Mouse (Mus musculus) olfactory bulb, adult 2 months (tissue): ENCODE results near the gene Gmeb1.

Experiments used
- CTCF ChIP-seq: fragments of 200-500 bp; IDR thresholded peaks from 2 replicates; pipeline ENCODE4 v1.5.1; 2012; ENCODE audit warnings: low read depth, mild to moderate bottlenecking, low read length, moderate library complexity; ENCODE audit not compliant: insufficient read depth
- POLR2A ChIP-seq: fragments of 200-500 bp; IDR thresholded peaks from 2 replicates; pipeline ENCODE4 v1.6.1; 2012; ENCODE audit warnings: mild to moderate bottlenecking, low read depth, low read length, moderate library complexity; ENCODE audit not compliant: insufficient read depth

DNA sequence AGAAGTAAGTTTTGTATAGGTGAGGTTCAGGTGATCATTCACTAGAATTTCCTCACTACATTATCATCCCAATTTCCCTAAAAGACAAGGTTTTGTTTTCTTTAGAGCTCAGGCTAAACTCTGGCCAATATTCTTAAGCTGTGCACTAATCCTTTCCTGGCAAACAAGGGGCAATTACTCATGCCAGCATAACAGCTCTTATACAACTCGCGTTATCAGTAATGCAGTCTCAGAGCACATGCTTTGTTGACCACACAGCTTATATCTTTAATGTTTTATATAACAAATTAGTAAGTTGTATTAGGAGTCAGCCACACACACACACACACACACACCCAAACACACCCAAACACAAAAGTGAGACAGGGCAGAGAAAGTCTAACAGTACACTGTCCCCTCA is 51.1 kb downstream of the Gmeb1 start:
- TF ChIP-seq CTCF (no peak), POLR2A (no peak)
